Mouse (Mus musculus): ENCODE data around the gene Erp27. TPM values are rescaled to one million over a fixed set of nuclear protein-coding genes. Genes with fewer than 3 reads are reported as not detected.
A peak's percentile ranks its signal among the peaks of the same experiment; 100 is the strongest.
"Not testable (repeated sequence)": the region's sequence is repeated elsewhere in the genome, so short reads cannot be mapped to it uniquely, and the experiment has no call there.

Gene Erp27
- polyA plus RNA-seq, 1 experiment: 0.25 TPM

DNA sequence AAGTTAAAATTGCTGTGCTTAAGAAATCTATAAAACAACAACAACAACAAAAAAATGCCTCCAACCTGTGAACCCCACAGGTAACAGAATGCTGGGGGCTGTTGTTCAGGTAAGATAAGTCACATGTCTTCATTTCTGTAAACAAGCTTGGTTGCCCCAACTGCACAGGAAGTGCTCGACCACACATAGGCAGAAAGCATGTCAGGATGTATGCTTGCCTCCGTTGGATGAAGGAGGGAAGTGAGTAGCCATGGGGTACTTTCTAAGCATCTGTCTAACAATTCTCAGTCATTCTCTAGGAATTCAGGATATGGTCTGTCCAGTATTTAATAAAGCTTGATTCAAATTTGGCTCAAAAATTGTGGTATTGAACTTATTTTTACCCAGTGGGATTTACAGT is 23.0 kb downstream of the Erp27 start:
- TF ChIP-seq POLR2A (IDR thresholded peaks at IDR 0.05; ENCODE audit: extremely low read depth, insufficient read depth, low read length) (no peak), CTCF (IDR thresholded peaks at IDR 0.05; ENCODE audit: extremely low read depth, insufficient read depth, low read length) (no peak)
- Histone ChIP-seq H3K27ac (ENCODE audit: insufficient read depth, low read length) (no peak overlapping the region), H3K4me1 (ENCODE audit: control insufficient read depth, insufficient read depth, low read length) (no peaks in the 10 kb centered on the region), H3K4me3 (ENCODE audit: insufficient read depth, low read length) (no peak overlapping the region)

DNA sequence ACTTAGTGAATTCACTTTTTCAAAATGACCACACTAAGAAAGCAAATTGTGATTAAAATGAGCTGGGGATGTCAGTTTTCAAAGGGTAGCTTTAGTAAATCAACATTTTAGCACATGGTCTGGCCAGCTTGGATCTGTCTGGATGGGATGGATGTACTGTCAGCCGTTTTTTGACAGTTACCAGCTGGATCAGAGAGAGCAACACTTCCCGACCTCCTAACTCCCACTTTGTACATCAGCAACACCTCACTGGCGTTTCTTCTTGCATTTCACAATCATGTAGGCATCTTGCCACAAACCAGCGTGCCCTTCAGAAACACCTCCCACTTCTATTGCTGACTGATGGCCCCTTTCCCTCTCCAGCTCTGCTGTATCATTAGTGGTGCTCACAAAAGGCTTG is 23.8 kb downstream of the Erp27 start:
- Histone ChIP-seq H3K27ac (ENCODE audit: insufficient read depth, low read length) (no peak overlapping the region), H3K4me1 (ENCODE audit: control insufficient read depth, insufficient read depth, low read length) (no peaks in the 10 kb centered on the region), H3K4me3 (ENCODE audit: insufficient read depth, low read length) (no peak overlapping the region)
- no peak for TF ChIP-seq CTCF (IDR thresholded peaks at IDR 0.05; ENCODE audit: extremely low read depth, insufficient read depth, low read length)
- TF ChIP-seq POLR2A (IDR thresholded peaks at IDR 0.05; ENCODE audit: extremely low read depth, insufficient read depth, low read length): no peak

- Histone ChIP-seq H3K4me1 (ENCODE audit: control insufficient read depth, insufficient read depth, low read length) (no peaks in the 10 kb centered on the region), H3K27ac (ENCODE audit: insufficient read depth, low read length) (no peak overlapping the region), H3K4me3 (ENCODE audit: insufficient read depth, low read length) (no peak overlapping the region)
- no peak for TF ChIP-seq POLR2A (IDR thresholded peaks at IDR 0.05; ENCODE audit: extremely low read depth, insufficient read depth, low read length)
- TF ChIP-seq CTCF (IDR thresholded peaks at IDR 0.05; ENCODE audit: extremely low read depth, insufficient read depth, low read length): no peak
Measured at GRCm38 (mm10) chr6:136897789-136898188, 24.2 kb downstream of the Erp27 start.

- TF ChIP-seq CTCF (IDR thresholded peaks at IDR 0.05; ENCODE audit: extremely low read depth, insufficient read depth, low read length): no peak
- TF ChIP-seq POLR2A (IDR thresholded peaks at IDR 0.05; ENCODE audit: extremely low read depth, insufficient read depth, low read length): no peak
- 0 out of 2 replicates have a peak overlapping the region, but pooled peaks have one; percentile 53 for H3K27ac ChIP-seq (ENCODE audit: insufficient read depth, low read length)
Measured at GRCm38 (mm10) chr6:136894532-136895339, 27.2 kb downstream of the Erp27 start.

DNA sequence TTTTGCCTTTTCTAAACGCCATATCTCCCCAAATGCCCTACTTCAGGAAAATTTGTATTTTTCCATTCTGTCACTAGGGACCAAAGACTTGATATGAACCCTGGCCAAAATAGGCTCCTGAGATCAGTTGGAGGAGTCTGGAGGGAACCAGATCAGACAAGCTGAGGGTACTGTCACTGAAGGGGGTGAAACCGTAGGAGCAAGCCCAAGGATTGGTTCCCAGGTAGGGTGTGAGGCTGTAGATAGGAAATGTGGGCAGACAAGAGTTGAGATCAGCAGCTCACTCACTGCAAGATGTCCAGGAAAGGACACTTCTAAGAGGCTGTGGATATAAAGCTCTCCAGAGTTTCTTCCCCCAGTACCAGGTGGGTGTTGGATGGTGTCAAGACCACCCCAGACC is 30.0 kb downstream of the Erp27 start:
- TF ChIP-seq CTCF (IDR thresholded peaks at IDR 0.05; ENCODE audit: extremely low read depth, insufficient read depth, low read length) (no peak), POLR2A (IDR thresholded peaks at IDR 0.05; ENCODE audit: extremely low read depth, insufficient read depth, low read length) (no peak)
- no peak overlapping the region for H3K27ac ChIP-seq (ENCODE audit: insufficient read depth, low read length)
- H3K4me3 ChIP-seq (ENCODE audit: insufficient read depth, low read length): no peak overlapping the region
- H3K4me1 ChIP-seq (ENCODE audit: control insufficient read depth, insufficient read depth, low read length): peaks cover 1% of the 10 kb centered on the region

More at GRCm38 (mm10) chr6:136894532-136895339, 27.2 kb downstream of the Erp27 start:
- Histone ChIP-seq H3K4me1 (ENCODE audit: control insufficient read depth, insufficient read depth, low read length) (no peaks in the 10 kb centered on the region), H3K4me3 (ENCODE audit: insufficient read depth, low read length) (no peak overlapping the region)

DNA sequence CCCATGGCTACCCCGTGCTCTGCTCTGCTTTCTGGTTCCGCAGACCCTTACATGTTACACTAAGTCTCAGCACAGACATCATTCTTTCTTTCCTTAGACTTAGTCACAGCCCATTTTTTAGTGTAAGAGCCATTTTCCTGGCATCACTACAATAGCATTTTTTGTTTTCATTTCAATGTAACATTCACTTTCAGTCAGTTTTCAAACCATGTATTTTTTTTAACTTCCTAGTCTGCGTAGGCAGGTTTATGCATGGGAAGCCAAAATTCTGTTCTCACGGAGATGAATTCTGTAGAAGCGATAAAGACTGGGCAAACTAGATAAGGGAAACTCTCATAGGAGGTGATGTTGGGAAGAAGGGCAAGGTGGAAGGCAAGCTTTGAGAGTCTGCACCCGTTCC is 32.4 kb downstream of the Erp27 start:
- Histone ChIP-seq H3K27ac (ENCODE audit: insufficient read depth, low read length) (no peak overlapping the region), H3K4me3 (ENCODE audit: insufficient read depth, low read length) (no peak overlapping the region), H3K4me1 (ENCODE audit: control insufficient read depth, insufficient read depth, low read length) (peaks cover 1% of the 10 kb centered on the region)
- TF ChIP-seq CTCF (IDR thresholded peaks at IDR 0.05; ENCODE audit: extremely low read depth, insufficient read depth, low read length) (no peak), POLR2A (IDR thresholded peaks at IDR 0.05; ENCODE audit: extremely low read depth, insufficient read depth, low read length) (no peak)

- peaks cover 1% of the 10 kb centered on the region for H3K4me1 ChIP-seq (ENCODE audit: control insufficient read depth, insufficient read depth, low read length)
- TF ChIP-seq POLR2A (IDR thresholded peaks at IDR 0.05; ENCODE audit: extremely low read depth, insufficient read depth, low read length): no peak
- TF ChIP-seq CTCF (IDR thresholded peaks at IDR 0.05; ENCODE audit: extremely low read depth, insufficient read depth, low read length): no peak
- H3K4me3 ChIP-seq (ENCODE audit: insufficient read depth, low read length): no peak overlapping the region
- no peak overlapping the region for H3K27ac ChIP-seq (ENCODE audit: insufficient read depth, low read length)
Measured at GRCm38 (mm10) chr6:136889067-136889466, 32.9 kb downstream of the Erp27 start.

GRCm38 (mm10) chr6:136887854-136888253 is 34.1 kb downstream of the Erp27 start:
- peaks cover 1% of the 10 kb centered on the region for H3K4me1 ChIP-seq (ENCODE audit: control insufficient read depth, insufficient read depth, low read length)
- TF ChIP-seq CTCF (IDR thresholded peaks at IDR 0.05; ENCODE audit: extremely low read depth, insufficient read depth, low read length) (no peak), POLR2A (IDR thresholded peaks at IDR 0.05; ENCODE audit: extremely low read depth, insufficient read depth, low read length) (no peak)
- H3K27ac ChIP-seq (ENCODE audit: insufficient read depth, low read length): no peak overlapping the region; the same call in 1 of the 2 replicates
- no peak overlapping the region for H3K4me3 ChIP-seq (ENCODE audit: insufficient read depth, low read length)

DNA sequence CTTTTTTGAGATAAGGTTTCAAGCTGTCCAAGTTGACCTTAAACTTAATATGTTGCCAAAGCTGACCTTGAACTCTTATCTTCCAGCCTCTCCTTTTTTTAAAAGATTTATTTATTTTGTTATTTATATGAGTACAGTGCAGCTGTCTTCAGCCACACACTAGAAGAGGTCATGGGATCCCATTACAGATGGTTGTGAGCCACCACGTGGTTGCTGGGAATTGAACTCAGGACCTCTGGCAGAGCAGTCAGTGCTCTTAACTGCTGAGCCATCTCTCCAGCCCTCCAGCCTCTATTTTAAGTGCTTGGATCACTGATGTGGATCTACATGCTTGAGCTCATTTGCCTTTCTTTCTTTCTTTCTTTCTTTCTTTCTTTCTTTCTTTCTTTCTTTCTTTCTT is 37.2 kb downstream of the Erp27 start:
- H3K4me3 ChIP-seq (ENCODE audit: insufficient read depth, low read length); H3K4me1 ChIP-seq (ENCODE audit: control insufficient read depth, insufficient read depth, low read length); H3K27ac ChIP-seq (ENCODE audit: insufficient read depth, low read length): not testable (repeated sequence)

DNA sequence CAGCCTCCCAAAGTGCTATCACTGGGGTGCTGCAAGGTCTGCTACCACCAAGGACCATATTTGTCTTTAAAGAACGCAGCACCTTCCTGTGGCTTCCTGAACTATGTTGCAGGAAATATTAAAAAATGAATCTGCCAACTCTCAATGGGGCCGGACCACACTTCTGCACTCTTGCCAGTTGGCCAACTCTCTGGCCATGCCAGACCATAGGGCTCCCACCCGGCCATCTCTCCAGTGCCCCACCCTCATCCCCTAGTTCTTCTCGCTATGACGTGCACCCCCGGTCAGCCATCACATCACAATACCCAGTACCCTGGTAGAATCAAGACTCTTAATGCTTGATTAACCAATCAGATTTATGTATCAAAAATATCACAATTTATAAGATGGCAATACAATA is 38.0 kb downstream of the Erp27 start:
- H3K27ac ChIP-seq (ENCODE audit: insufficient read depth, low read length): no peak overlapping the region
- no peak for TF ChIP-seq POLR2A (IDR thresholded peaks at IDR 0.05; ENCODE audit: extremely low read depth, insufficient read depth, low read length)
- no peak for TF ChIP-seq CTCF (IDR thresholded peaks at IDR 0.05; ENCODE audit: extremely low read depth, insufficient read depth, low read length)
- no peaks in the 10 kb centered on the region; the same call in 1 of the 2 replicates for H3K4me1 ChIP-seq (ENCODE audit: control insufficient read depth, insufficient read depth, low read length)
- H3K4me3 ChIP-seq (ENCODE audit: insufficient read depth, low read length): no peak overlapping the region

Data from cortical plate, adult 2 months (tissue).